Comparison of ENCODE assay signal across 34 mouse cellular contexts in genomic region chr12:31501266-31501665, GRCm38 (mm10). TPM values are rescaled to one million over a fixed set of nuclear protein-coding genes. Genes with fewer than 3 reads are reported as not detected.
A peak's percentile ranks its signal among the peaks of the same experiment; 100 is the strongest.
DNase-seq lines count a peak whose midpoint lies in the region; ATAC-seq and TF ChIP-seq lines count a peak whose summit lies in the region.
"Had no signal": no experiment of that assay in that cellular context is flagged by ENCODE, and none has a peak within 500 bp of the region (broad histone marks: within the 10 kb centered on the region; RNA-seq: fewer than 3 reads in every experiment).

No protein-coding gene starts in this region.

- no peak for DNase-seq in heart, embryonic 10.5 days (ENCODE audit: low spot score)
- peak; percentile 48 for DNase-seq in MEL (ENCODE audit: low read depth, low spot score)
- DNase-seq in frontal cortex, adult 2 months (ENCODE audit: extremely low spot score in 1 of 2, low spot score in 1 of 2): no peak
- DNase-seq: adrenal gland, postnatal 25 days; cerebellum, adult 18-20 months; cerebellum, postnatal 25 days; gastrocnemius, postnatal 25 days; heart, adult 2 months; heart, postnatal 14 days; kidney, adult 9 months; kidney, postnatal 10 days; layer of hippocampus, postnatal 36 days; left cerebral cortex, postnatal 4 days; lung, adult 2 months; right cerebral cortex, postnatal 25 days; thymus, adult 2 months; thymus, postnatal 4 days had no signal

- 0 out of 2 replicates have a peak overlapping the region, but pooled peaks have one; percentile 5 for H3K4me3 ChIP-seq in heart, embryonic 11.5 days (ENCODE audit: low read depth, low read length)
- no peak overlapping the region for H3K4me3 ChIP-seq in heart, embryonic 10.5 days
- H3K4me3 ChIP-seq in megakaryocyte, embryonic 14.5 days (replicated peaks): peak overlapping the region; percentile 3
- no peak overlapping the region for H3K4me3 ChIP-seq in MEL (ENCODE audit: control insufficient read depth in 1 of 2, insufficient read depth in 1 of 2, low read depth in 2 of 2, low read length in 2 of 2)
- H3K4me3 ChIP-seq: intestine, embryonic 15.5 days had no signal

- no peaks in the 10 kb centered on the region for H3K36me3 ChIP-seq in heart, embryonic 11.5 days (ENCODE audit: control insufficient read depth, insufficient read depth, low read length)
- no peaks in the 10 kb centered on the region for H3K36me3 ChIP-seq in heart, embryonic 10.5 days
- H3K36me3 ChIP-seq in megakaryocyte, embryonic 14.5 days (replicated peaks; ENCODE audit: low read length): peaks cover 3% of the 10 kb centered on the region
- H3K36me3 ChIP-seq in MEL (ENCODE audit: control insufficient read depth in 1 of 2, insufficient read depth in 2 of 2, low read length in 2 of 2): peaks cover 0 to 12% of the 10 kb centered on the region in 2 experiments; a peak in 2 of 4 replicates
- H3K36me3 ChIP-seq: intestine, embryonic 15.5 days had no signal

- H3K27ac ChIP-seq in heart, embryonic 11.5 days (ENCODE audit: low read depth, low read length): no peak overlapping the region
- no peak overlapping the region for H3K27ac ChIP-seq in heart, embryonic 10.5 days
- no peak overlapping the region for H3K27ac ChIP-seq in MEL (ENCODE audit: control insufficient read depth, low read depth, low read length)
- H3K27ac ChIP-seq: heart, adult 2 months; intestine, embryonic 15.5 days; liver, embryonic 14.5 days had no signal

- no peak overlapping the region for H3K9ac ChIP-seq in heart, embryonic 11.5 days (ENCODE audit: low read depth, low read length)
- H3K9ac ChIP-seq in MEL (ENCODE audit: control insufficient read depth, low read depth, low read length, poor library complexity, severe bottlenecking): no peak overlapping the region
- H3K9ac ChIP-seq: intestine, embryonic 15.5 days; liver, embryonic 14.5 days had no signal

- no peak for TF ChIP-seq POLR2A in MEL (IDR thresholded peaks at IDR 0.05; ENCODE audit: control insufficient read depth in 1 of 2, insufficient read depth in 1 of 2, low read depth in 1 of 2, low read length in 2 of 2, poor library complexity in 1 of 2)

- no peak for TF ChIP-seq RAD21 in MEL (IDR thresholded peaks at IDR 0.05; ENCODE audit: low read depth, low read length)

- H3K4me1 ChIP-seq in heart, embryonic 11.5 days (ENCODE audit: control insufficient read depth, insufficient read depth, low read length): peaks cover 14% of the 10 kb centered on the region; the same call in 1 of the 2 replicates
- H3K4me1 ChIP-seq in heart, embryonic 10.5 days: peaks cover 16% of the 10 kb centered on the region
- peaks cover 36% of the 10 kb centered on the region for H3K4me1 ChIP-seq in megakaryocyte, embryonic 14.5 days
- peaks cover 5 to 11% of the 10 kb centered on the region in 2 experiments for H3K4me1 ChIP-seq in MEL (ENCODE audit: control insufficient read depth in 1 of 2, insufficient read depth in 2 of 2, low read length in 2 of 2)

- no peak for TF ChIP-seq CTCF in MEL (IDR thresholded peaks at IDR 0.05 in 2 of 3, conservative IDR thresholded peaks at IDR 0.05 in 1 of 3; ENCODE audit: control insufficient read depth in 1 of 3, insufficient read depth in 1 of 3, low read depth in 2 of 3, low read length in 3 of 3, poor library complexity in 1 of 3, severe bottlenecking in 1 of 3)

- no peak for ATAC-seq in heart, embryonic 11.5 days (replicated peaks; ENCODE audit: insufficient number of reproducible peaks, low FRiP score, low TSS enrichment)
- ATAC-seq in megakaryocyte, adult 5-6 weeks (ENCODE audit: poor library complexity, severe bottlenecking): no peak
- no peak for ATAC-seq in erythroblast, adult 5-6 weeks (replicated peaks; ENCODE audit: low FRiP score, poor library complexity, severe bottlenecking)
- ATAC-seq: forebrain, embryonic 14.5 days; hindbrain, embryonic 16.5 days; intestine, embryonic 15.5 days; midbrain, embryonic 16.5 days had no signal

- no peak overlapping the region for H3K4me2 ChIP-seq in heart, embryonic 11.5 days
- H3K4me2 ChIP-seq: intestine, embryonic 15.5 days; midbrain, embryonic 11.5 days had no signal

- no peaks in the 10 kb centered on the region for H3K27me3 ChIP-seq in heart, embryonic 11.5 days (ENCODE audit: control insufficient read depth, insufficient read depth, low read length)
- no peaks in the 10 kb centered on the region for H3K27me3 ChIP-seq in heart, embryonic 10.5 days (ENCODE audit: insufficient read depth, poor library complexity, severe bottlenecking)
- no peaks in the 10 kb centered on the region for H3K27me3 ChIP-seq in megakaryocyte, embryonic 14.5 days (replicated peaks)
- H3K27me3 ChIP-seq in MEL (ENCODE audit: control insufficient read depth in 1 of 2, insufficient read depth in 2 of 2, low read length in 2 of 2): no peaks in the 10 kb centered on the region
- H3K27me3 ChIP-seq: intestine, embryonic 15.5 days had no signal

- peaks cover 26% of the 10 kb centered on the region for H3K79me2 ChIP-seq in MEL (ENCODE audit: control insufficient read depth, insufficient read depth, low read length, poor library complexity)

- no peak for TF ChIP-seq EP300 in MEL (IDR thresholded peaks at IDR 0.05; ENCODE audit: low read depth in 1 of 2, low read length in 2 of 2)

- no peaks in the 10 kb centered on the region for H3K9me3 ChIP-seq in heart, embryonic 11.5 days (replicated peaks; ENCODE audit: control insufficient read depth, low read length)
- no peaks in the 10 kb centered on the region for H3K9me3 ChIP-seq in heart, embryonic 10.5 days
- 0 out of 2 replicates have a peak, but pooled peaks cover 2% of the 10 kb centered on the region for H3K9me3 ChIP-seq in megakaryocyte, embryonic 14.5 days
- H3K9me3 ChIP-seq in MEL (replicated peaks; ENCODE audit: insufficient read depth, low read length): no peaks in the 10 kb centered on the region
- H3K9me3 ChIP-seq: G1E; intestine, embryonic 15.5 days had no signal

- WGBS in heart, embryonic 11.5 days (ENCODE audit: insufficient replicate concordance): 52% methylated on average over 4 of the region's 4 CpGs
- WGBS in heart, embryonic 10.5 days: 51% methylated on average over 4 of the region's 4 CpGs

TF ChIP-seq in MEL, 35 proteins besides CTCF, POLR2A, EP300 and RAD21:
- TF ChIP-seq BHLHE40 (IDR thresholded peaks at IDR 0.05; ENCODE audit: borderline replicate concordance, low read depth, low read length): no peak
- 0 out of 2 replicates have a peak, but pooled peaks have one; percentile 18 for TF ChIP-seq ELF1 (IDR thresholded peaks at IDR 0.05; ENCODE audit: low read depth, low read length)
- 0 out of 2 replicates have a peak, but pooled peaks have one; percentile 19 for TF ChIP-seq ETS1 (IDR thresholded peaks at IDR 0.05; ENCODE audit: low read depth, low read length)
- TF ChIP-seq MEF2A (IDR thresholded peaks at IDR 0.05; ENCODE audit: extremely low read depth, insufficient replicate concordance, low read depth, low read length, poor library complexity, severe bottlenecking): no peak
- TF ChIP-seq ZMIZ1 (IDR thresholded peaks at IDR 0.05; ENCODE audit: low read depth, low read length): no peak
- TF ChIP-seq CHD1 (IDR thresholded peaks at IDR 0.05; ENCODE audit: low read depth, low read length): no peak
- TF ChIP-seq MYB (IDR thresholded peaks at IDR 0.05; ENCODE audit: low read depth, low read length): no peak
TF ChIP-seq in MEL: peak in this region for 2.

RNA-seq across cellular contexts. Expression of gene Cbll1, which starts 1.9 kb away (rescaled TPM):
- 11.8 and 16.3 TPM in 2 replicates for polyA plus RNA-seq in heart, embryonic 11.5 days (2014; fragmentation: Nextera tagmentation; extraction: Ambion mirVana)
- 10.6 and 12.6 TPM in 2 replicates for polyA plus RNA-seq in heart, embryonic 10.5 days (2016; fragmentation: Nextera tagmentation; extraction: Ambion mirVana)
- 0.82 and 1.2 TPM in 2 replicates for polyA plus RNA-seq in megakaryocyte, embryonic 14.5 days (2012; ENCODE audit: insufficient read depth, low replicate concordance)
- 33.2 and 48.0 TPM in 2 replicates for total RNA-seq in megakaryocyte, adult 5-6 weeks (2015)
- total RNA-seq in megakaryocyte, adult 5-6 weeks (2017): 4.9 and 6.3 TPM in 2 replicates
- 5.0 and 5.3 TPM in 2 replicates for total RNA-seq in MEL (2012; rRNA removed)
- polyA plus RNA-seq in MEL (2012; ENCODE audit: insufficient read depth in 1 of 2, insufficient read length in 2 of 2, low read depth in 1 of 2, low replicate concordance in 2 of 2, missing spikeins in 1 of 2): 10 to 100 TPM in 1 of 2 experiments, not detected in 1; 19.8 TPM
- polyA plus RNA-seq in frontal cortex, adult 2 months (2012; rRNA removed): 11.0 and 11.5 TPM in 2 replicates
- total RNA-seq in erythroblast, adult 5-6 weeks (2015; ENCODE audit: low replicate concordance): 10.6 and 30.7 TPM in 2 replicates
- total RNA-seq in erythroblast, adult 5-6 weeks (2017; ENCODE audit: low replicate concordance): 2.9 and 3.2 TPM in 2 replicates

RNA-seq across cellular contexts. Expression of gene Slc26a4, which starts 58.5 kb away (rescaled TPM):
- 0.19 TPM in 1 of 2 replicates, not detected in the other for polyA plus RNA-seq in heart, embryonic 11.5 days (2014; fragmentation: Nextera tagmentation; extraction: Ambion mirVana)
- polyA plus RNA-seq in heart, embryonic 10.5 days (2016; fragmentation: Nextera tagmentation; extraction: Ambion mirVana): 0.05 and 0.18 TPM in 2 replicates
- not detected in 2 replicates for polyA plus RNA-seq in megakaryocyte, embryonic 14.5 days (2012; ENCODE audit: insufficient read depth, low replicate concordance)
- not detected in 2 replicates for total RNA-seq in megakaryocyte, adult 5-6 weeks (2015)
- not detected in 2 replicates for total RNA-seq in megakaryocyte, adult 5-6 weeks (2017)
- 0.04 TPM in 1 of 2 replicates, not detected in the other for total RNA-seq in MEL (2012; rRNA removed)
- polyA plus RNA-seq in MEL (2012; ENCODE audit: insufficient read depth in 1 of 2, insufficient read length in 2 of 2, low read depth in 1 of 2, low replicate concordance in 2 of 2, missing spikeins in 1 of 2): not detected
- 1.5 and 2.4 TPM in 2 replicates for polyA plus RNA-seq in frontal cortex, adult 2 months (2012; rRNA removed)
- not detected in 2 replicates for total RNA-seq in erythroblast, adult 5-6 weeks (2015; ENCODE audit: low replicate concordance)
- total RNA-seq in erythroblast, adult 5-6 weeks (2017; ENCODE audit: low replicate concordance): not detected in 2 replicates
- total RNA-seq: gastrocnemius, adult 18-20 months; gastrocnemius, postnatal 25 days; neutrophil, adult 5-6 weeks had no signal
- polyA plus RNA-seq: C2C12; embryonic facial prominence, embryonic 11.5 days; G1E; heart, adult 2 months; hindbrain, embryonic 11.5 days; liver, embryonic 14.5 days; midbrain, embryonic 11.5 days; neural tube, embryonic 11.5 days had no signal

Comparison
In these comparisons a context has a peak if more than half of its experiments do, and no peak if none do; other contexts are left out.
1. H3K4me3 ChIP-seq: peak in heart, embryonic 11.5 days (single experiment) and megakaryocyte, embryonic 14.5 days (single experiment); none in heart, embryonic 10.5 days (single experiment) and MEL (0 of 2).